Comparison of ENCODE assay signal across 13 mouse cellular contexts in the genomic region with DNA sequence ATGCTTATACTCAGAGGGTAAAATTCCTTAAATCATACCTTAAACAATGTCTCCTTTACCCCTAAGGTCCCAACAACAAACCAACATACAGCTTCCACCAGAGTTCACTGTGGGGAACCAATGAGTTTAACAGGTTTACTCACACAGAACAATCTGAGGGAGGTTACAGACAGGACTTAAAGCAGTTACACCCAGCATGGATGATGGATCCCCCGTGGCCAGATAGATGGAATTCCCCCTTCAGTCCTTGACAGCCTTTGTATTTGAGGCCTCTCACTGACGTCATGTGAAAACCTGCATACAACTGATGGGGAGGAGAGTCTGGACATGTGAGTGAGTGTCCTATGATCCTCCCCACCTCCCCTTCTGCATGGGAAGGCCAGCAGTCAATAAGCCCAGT.
"Had no signal": no experiment of that assay in that cellular context is flagged by ENCODE, and none has a peak within 500 bp of the region (broad histone marks: within the 10 kb centered on the region; RNA-seq: fewer than 3 reads in every experiment).

No protein-coding gene starts in this region.

- DNase-seq: gastrocnemius, postnatal 14 days; gastrocnemius, postnatal 36 days; heart, adult 11 months; heart, adult 2 months; heart, postnatal 10 days; heart, postnatal 4 days; kidney, adult 18-20 months; kidney, adult 8-10 months; kidney, postnatal 10 days; kidney, postnatal 25 days; kidney, postnatal 4 days; liver; liver, embryonic 13.5 days had no signal
